Mouse (Mus musculus) urinary bladder, postnatal 0 days (tissue): ENCODE results near the gene Gm4847. TPM values are rescaled to one million over a fixed set of nuclear protein-coding genes. Genes with fewer than 3 reads are reported as not detected.

Source experiments
- microRNA-seq: library from miRNA; unstranded; fragments of <30 nt; microRNA quantifications from one replicate; pipeline ENCODE4, GENCODE M21; 2016
- polyA plus RNA-seq: library from polyadenylated mRNA; unstranded; fragments of >200 nt; fragmentation: Nextera tagmentation; extraction: Ambion mirVana; gene quantifications from 2 replicates; pipeline ENCODE4 v1.2.1, GENCODE M21; 2015

Gene Gm4847
- not detected in 2 replicates for polyA plus RNA-seq

GRCm38 (mm10) chr1:166647593-166647992 lies at the start of gene Gm4847:
TSS of gene Gm4847 (minus strand) at chr1:166647693.

GRCm38 (mm10) chr1:166681745-166682144 lies 34.3 kb upstream of the Gm4847 start, which contains the start of gene Fmo9:
TSS of gene Fmo9 (minus strand) at chr1:166681845.

Small RNA genes within 50 kb of the gene (microRNA-seq; reads per million reads assigned to microRNA genes)
- gene Gm22992 = not detected

Other genes with a start within 250 kb of the Gm4847 start
- 4.5 and 4.9 TPM in 2 replicates for gene Pogk, start 237.8 kb downstream of the Gm4847 start, polyA plus RNA-seq
- gene Gm4846, start 150.1 kb downstream of the Gm4847 start, polyA plus RNA-seq = not detected in 2 replicates
- gene Fmo9, start 34.2 kb upstream of the Gm4847 start, polyA plus RNA-seq = not detected in 2 replicates